Mouse (Mus musculus) T-helper 1 cell (primary cell): ENCODE data around the gene Atr.
"Not testable (repeated sequence)": the region's sequence is repeated elsewhere in the genome, so short reads cannot be mapped to it uniquely, and the experiment has no call there.

ENCODE experiments used
- in situ Hi-C: fragments of 300-600 bp; cut with MboI, MseI; formaldehyde crosslinking; loops from one replicate; pipeline ENCODE4 v1.15.1; 2025; ENCODE audit warnings: high pct_unique_total_duplicates

The Atr gene

DNA sequence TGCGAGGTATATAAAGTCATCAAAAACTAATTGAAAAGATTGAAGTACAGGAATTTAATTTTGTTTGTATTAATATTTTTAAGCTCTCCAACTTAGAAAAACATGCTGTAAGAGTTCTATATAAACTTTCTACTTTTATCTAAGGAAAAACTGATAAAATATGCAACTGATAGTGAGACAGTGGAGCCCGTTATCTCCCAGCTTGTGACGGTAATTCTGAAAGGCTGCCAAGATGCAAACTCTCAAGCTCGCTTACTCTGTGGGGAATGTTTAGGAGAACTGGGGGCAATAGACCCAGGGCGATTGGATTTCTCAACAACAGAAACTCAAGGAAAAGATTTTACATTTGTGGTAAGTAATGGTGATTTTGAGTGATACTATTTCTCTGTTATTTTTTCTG is 40.0 kb downstream of the Atr start:
- in situ Hi-C loops = no loop called here

- in situ Hi-C loops = no loop called here
Observed at GRCm38 (mm10) chr9:95932855-95933254, 75.5 kb downstream of the Atr start.

DNA sequence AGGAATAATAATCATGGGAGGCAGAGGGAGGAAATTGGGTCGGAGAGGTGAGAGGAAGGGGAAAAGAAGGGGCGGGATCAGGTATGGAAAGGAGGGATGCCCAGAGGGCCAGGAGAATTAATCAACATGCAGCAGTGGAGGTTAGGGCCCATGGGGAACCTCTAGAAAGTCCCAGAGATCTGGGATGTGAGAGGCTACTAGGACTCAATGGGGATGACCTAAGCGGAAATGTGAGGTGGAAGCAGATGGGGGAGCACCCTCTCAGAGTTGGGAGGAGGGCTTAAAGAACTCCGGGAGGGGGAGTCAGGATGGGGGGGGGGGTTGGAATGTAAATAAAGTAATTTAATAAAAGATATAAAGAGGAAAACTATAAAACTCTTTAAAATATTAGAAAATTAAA is 96.3 kb downstream of the Atr start:
- in situ Hi-C loops = no loop called here

GRCm38 (mm10) chr9:95954226-95954584 is 96.8 kb downstream of the Atr start:
- in situ Hi-C loops = no loop called here

DNA sequence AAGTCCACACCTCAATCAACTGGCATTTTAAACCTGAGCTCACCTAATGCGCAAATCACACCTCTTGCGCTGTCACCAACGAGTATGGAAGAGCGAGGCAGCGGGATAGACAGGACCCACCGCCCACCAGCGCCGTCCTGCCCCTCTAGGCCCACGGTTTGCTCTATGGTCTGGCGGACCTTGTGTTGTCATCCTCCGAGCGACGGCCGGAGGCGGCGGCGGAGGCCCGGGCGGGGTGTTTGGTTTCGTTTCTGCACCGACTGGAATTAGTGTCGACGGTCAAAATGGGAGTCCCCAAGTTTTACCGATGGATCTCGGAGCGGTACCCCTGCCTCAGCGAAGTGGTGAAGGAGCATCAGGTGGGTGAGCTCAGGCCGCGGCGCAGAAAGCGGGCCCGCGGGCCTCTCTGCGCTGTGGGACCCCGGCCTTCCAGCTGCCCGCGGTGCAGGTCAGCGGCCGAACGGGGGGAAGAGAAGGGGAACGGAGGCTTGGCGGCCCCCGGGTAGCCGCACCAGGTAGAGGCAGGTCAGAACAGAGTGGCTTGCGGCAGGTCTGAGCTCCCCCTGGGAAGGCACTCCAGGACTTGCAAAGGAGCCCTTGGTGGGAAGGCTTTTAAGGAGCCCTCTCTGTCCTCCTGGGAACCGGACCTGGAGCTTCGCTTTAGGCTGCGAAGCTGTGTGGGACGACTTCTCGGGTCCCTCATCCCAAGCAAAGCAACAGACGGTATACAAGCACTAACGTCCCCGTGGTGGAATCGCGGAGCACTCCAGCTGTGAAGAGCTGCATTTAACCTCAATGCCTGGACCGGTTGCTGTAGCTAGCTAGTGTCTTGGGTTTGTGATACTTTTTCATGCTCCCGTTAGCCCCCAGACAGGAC is 97.4 kb downstream of the Atr start, which contains the start of gene Xrn1:
Xrn1 (plus strand) TSS at position 176 of the 877 bp plus-strand sequence.
- in situ Hi-C loops = no loop called here

DNA sequence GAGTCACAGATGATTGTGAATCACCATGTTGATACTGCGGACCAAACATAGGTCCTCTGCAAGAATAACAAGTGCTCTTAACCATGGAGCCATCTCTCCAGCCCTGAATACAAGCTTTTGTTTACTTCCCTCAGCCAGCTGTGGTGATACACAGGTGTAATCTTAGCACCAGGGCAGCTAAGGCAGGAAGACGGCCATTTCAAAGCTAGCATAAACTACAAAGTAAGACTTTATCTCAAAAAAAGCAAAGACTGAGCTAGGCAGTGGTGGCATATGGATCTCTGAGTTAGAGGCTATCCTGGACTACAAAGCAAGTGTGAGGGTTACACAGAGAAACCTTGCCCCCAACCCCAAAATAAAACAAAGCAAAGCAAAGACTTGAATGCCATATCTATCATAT is 100.2 kb downstream of the Atr start:
- in situ Hi-C loops = no loop called here

- in situ Hi-C loops = no loop called here
Observed at GRCm38 (mm10) chr9:95958041-95958730, 100.8 kb downstream of the Atr start.

- in situ Hi-C loops = not testable (repeated sequence)
Observed at GRCm38 (mm10) chr9:95958731-95959105, 101.3 kb downstream of the Atr start.

DNA sequence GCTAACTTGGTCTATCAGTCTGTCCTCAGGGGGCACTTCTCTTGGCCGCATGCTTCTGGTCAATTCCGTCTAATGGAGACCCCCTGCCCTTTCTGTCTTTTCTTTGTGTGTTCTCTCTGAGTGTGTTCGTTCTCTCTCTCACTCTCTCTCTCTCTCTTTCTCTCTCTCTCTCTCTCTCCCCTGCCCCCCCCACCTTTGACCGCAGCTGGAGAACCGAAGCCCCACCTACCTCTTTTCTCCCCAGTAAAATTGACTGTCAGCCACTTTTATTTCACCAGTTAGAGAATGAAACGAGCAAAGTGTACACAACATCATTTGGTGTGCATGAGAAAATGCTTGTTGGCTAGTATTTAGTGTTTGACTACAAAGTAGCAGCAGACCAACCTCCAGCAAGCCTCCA is 101.8 kb downstream of the Atr start:
- in situ Hi-C loops = no loop called here

- in situ Hi-C loops = no loop called here
Observed at GRCm38 (mm10) chr9:95959732-95960428, 102.5 kb downstream of the Atr start.

GRCm38 (mm10) chr9:95961058-95961457 is 103.7 kb downstream of the Atr start:
- in situ Hi-C loops = no loop called here

- in situ Hi-C loops = no loop called here
Observed at GRCm38 (mm10) chr9:95964037-95964436, 106.6 kb downstream of the Atr start.

DNA sequence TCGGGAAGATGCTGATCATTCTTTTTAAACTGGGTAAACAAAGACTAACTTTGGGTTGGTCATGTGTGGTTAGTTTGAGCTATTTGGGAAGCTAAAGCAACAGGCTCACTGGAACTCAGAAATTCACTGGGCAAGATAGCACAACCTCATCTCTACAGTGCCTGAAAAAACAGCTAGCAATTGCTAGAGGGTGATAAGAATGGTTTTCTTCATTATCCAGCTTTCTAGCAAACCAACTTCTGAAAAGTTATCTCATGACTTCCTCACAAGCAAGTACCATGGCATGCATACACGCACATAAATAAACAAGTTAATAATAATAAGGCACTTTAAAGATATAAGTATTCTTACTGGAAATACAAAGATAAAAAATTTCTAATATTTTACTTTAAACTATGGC is 120.9 kb downstream of the Atr start:
- in situ Hi-C loops = no loop called here

DNA sequence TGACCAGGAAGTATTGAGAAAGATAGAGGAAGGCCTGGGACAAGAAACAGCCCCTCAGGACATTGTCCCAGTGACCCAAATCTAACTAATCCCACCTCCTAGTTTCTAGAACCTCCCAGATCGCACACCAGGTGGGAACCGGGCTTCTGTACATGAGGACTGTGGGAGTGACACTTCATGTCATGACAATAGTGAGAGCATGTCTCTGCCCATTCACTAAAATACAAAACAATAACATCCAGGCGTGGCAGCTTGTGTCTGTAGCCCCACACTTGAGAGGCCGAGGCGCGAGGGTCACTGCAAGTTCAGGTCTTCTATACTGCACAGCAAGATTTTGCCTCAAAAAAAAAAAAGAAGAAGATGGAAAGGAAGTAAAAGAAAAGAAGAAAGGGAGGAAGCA is 122.5 kb downstream of the Atr start:
- in situ Hi-C loops = no loop called here

GRCm38 (mm10) chr9:95992255-95992654 is 134.9 kb downstream of the Atr start:
- in situ Hi-C loops = no loop called here
